Mouse (Mus musculus) olfactory bulb, adult 2 months (tissue): ENCODE measurements at regions not wholly inside any gene's neighbourhood (a gene's known extent, or its start where the extent isn't known, plus 50 kb on each side); places are given as distances from the start of the nearest gene placed in this dataset.

Experiments
- CTCF ChIP-seq: fragments of 200-500 bp; IDR thresholded peaks from 2 replicates; pipeline ENCODE4 v1.5.1; 2012; ENCODE audit warnings: low read depth, mild to moderate bottlenecking, low read length, moderate library complexity; ENCODE audit not compliant: insufficient read depth
- POLR2A ChIP-seq: fragments of 200-500 bp; IDR thresholded peaks from 2 replicates; pipeline ENCODE4 v1.6.1; 2012; ENCODE audit warnings: mild to moderate bottlenecking, low read depth, low read length, moderate library complexity; ENCODE audit not compliant: insufficient read depth

DNA sequence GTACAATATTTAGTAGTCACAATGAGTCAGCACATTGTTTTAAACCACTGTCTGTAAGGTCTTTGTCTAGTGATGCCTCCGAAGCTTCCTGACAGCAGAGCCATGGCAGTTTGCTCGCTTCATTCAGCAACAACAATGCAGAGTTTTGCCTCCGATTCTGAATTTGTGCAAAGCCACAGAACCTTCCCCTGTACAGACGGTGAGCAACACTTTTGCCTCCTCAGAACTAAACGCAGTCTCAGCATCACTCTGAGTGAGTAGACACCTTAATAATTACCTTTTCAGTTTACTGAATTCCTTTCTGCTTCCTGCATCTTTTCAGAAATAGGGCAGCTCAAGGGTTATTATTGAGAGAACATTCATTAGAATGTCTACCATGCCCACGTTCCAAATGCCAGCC lies 107.9 kb downstream of the Nedd1 start:
- TF ChIP-seq POLR2A (no peak), CTCF (no peak)
